Mouse (Mus musculus) midbrain, embryonic 16.5 days (tissue): ENCODE data around the gene Gm28372. TPM values are rescaled to one million over a fixed set of nuclear protein-coding genes. Genes with fewer than 3 reads are reported as not detected.

Source experiments
- ATAC-seq: fragments of 200-750 bp; cut with Nextera tagmentation; 2 replicates; pipeline ENCODE4 v1.8.0; 2017; ENCODE audit warnings: moderate TSS enrichment
- H3K27ac ChIP-seq: fragments of 300-500 bp; sonication (generic); 2 replicates; pipeline ENCODE4 v1.5.1; 2014; ENCODE audit warnings: mild to moderate bottlenecking, low read length, mixed read lengths
- H3K27me3 ChIP-seq: fragments of 300-500 bp; sonication (generic); 2 replicates; pipeline ENCODE4 v1.6.1; 2014; ENCODE audit warnings: low read depth, low read length, mixed read lengths; ENCODE audit not compliant: control insufficient read depth, insufficient read depth
- H3K36me3 ChIP-seq: fragments of 300-500 bp; sonication (generic); 2 replicates; pipeline ENCODE4 v1.6.1; 2014; ENCODE audit warnings: mild to moderate bottlenecking, low read length, moderate library complexity, mixed read lengths; ENCODE audit not compliant: control insufficient read depth, insufficient read depth
- H3K4me1 ChIP-seq: fragments of 300-500 bp; sonication (generic); 2 replicates; pipeline ENCODE4 v1.6.1; 2014; ENCODE audit warnings: mild to moderate bottlenecking, low read length, mixed read lengths; ENCODE audit not compliant: control insufficient read depth, insufficient read depth
- H3K4me2 ChIP-seq: fragments of 300-500 bp; sonication (generic); 2 replicates; pipeline ENCODE4 v1.6.1; 2014; ENCODE audit warnings: mild to moderate bottlenecking, low read length, mixed read lengths
- H3K4me3 ChIP-seq: fragments of 300-500 bp; sonication (generic); 2 replicates; pipeline ENCODE4 v1.5.1; 2014; ENCODE audit warnings: low read depth, mild to moderate bottlenecking, low read length, moderate library complexity, mixed read lengths
- H3K9ac ChIP-seq: fragments of 300-500 bp; sonication (generic); 2 replicates; pipeline ENCODE4 v1.6.1; 2014; ENCODE audit warnings: low read depth, low read length, mixed read lengths
- H3K9me3 ChIP-seq: fragments of 300-500 bp; sonication (generic); replicated peaks from 2 replicates; pipeline ENCODE4 v1.6.1; 2014; ENCODE audit warnings: mild to moderate bottlenecking, low read length, mixed read lengths; ENCODE audit not compliant: control insufficient read depth, poor library complexity, severe bottlenecking
- WGBS: fragments of 180-500 bp; shearing (Covaris S2); extraction: QIAGEN DNeasy Blood & Tissue Kit; methylation state at CpG from one replicate; pipeline ENCODE4 v1.1.7; 2014; 5-methylcytosine and 5-hydroxymethylcytosine counted together
- polyA plus RNA-seq: library from polyadenylated mRNA; unstranded; fragments of >200 nt; fragmentation: Nextera tagmentation; extraction: Ambion mirVana; gene quantifications from 2 replicates; pipeline ENCODE4 v1.2.1, GENCODE M21; 2015

Gene Gm28372
- polyA plus RNA-seq, 1 experiment from 2014 or later = 0.14 TPM

GRCm38 (mm10) chr2:130383895-130384294 is 21.1 kb upstream of the Gm28372 start:
- no peak overlapping the region for H3K4me3 ChIP-seq
- no peaks in the 10 kb centered on the region for H3K36me3 ChIP-seq
- ATAC-seq = peak; percentile 73; the same call in 1 of the 2 replicates
- H3K27me3 ChIP-seq = no peaks in the 10 kb centered on the region
- no peak overlapping the region for H3K27ac ChIP-seq
- H3K9ac ChIP-seq = no peak overlapping the region
- no peaks in the 10 kb centered on the region for H3K9me3 ChIP-seq
- no peaks in the 10 kb centered on the region for H3K4me1 ChIP-seq
- 58% methylated on average over 6 of the region's 6 CpGs for WGBS
- no peak overlapping the region for H3K4me2 ChIP-seq

- ATAC-seq = no peak
Observed at GRCm38 (mm10) chr2:130386212-130386611, 18.8 kb upstream of the Gm28372 start.

GRCm38 (mm10) chr2:130388796-130389195 is 16.2 kb upstream of the Gm28372 start:
- Histone ChIP-seq H3K9ac (no peak overlapping the region), H3K27ac (no peak overlapping the region), H3K9me3 (no peaks in the 10 kb centered on the region), H3K4me3 (no peak overlapping the region), H3K27me3 (no peaks in the 10 kb centered on the region), H3K36me3 (peaks cover 4% of the 10 kb centered on the region; the same call in 1 of the 2 replicates), H3K4me2 (no peak overlapping the region), H3K4me1 (no peaks in the 10 kb centered on the region)
- 84% methylated on average over 2 of the region's 2 CpGs for WGBS
- no peak for ATAC-seq

More at GRCm38 (mm10) chr2:130386212-130386611, 18.8 kb upstream of the Gm28372 start:
- H3K36me3 ChIP-seq = no peaks in the 10 kb centered on the region; the same call in 1 of the 2 replicates
- no peak overlapping the region for H3K4me3 ChIP-seq
- 74% methylated on average over 1 of the region's 1 CpGs for WGBS
- H3K27ac ChIP-seq = no peak overlapping the region
- no peaks in the 10 kb centered on the region for H3K9me3 ChIP-seq
- H3K9ac ChIP-seq = no peak overlapping the region
- H3K4me2 ChIP-seq = no peak overlapping the region
- no peaks in the 10 kb centered on the region for H3K4me1 ChIP-seq
- no peaks in the 10 kb centered on the region for H3K27me3 ChIP-seq

GRCm38 (mm10) chr2:130390993-130391625 is 13.9 kb upstream of the Gm28372 start:
- H3K27ac ChIP-seq = no peak overlapping the region
- no peak for ATAC-seq
- peaks cover 5% of the 10 kb centered on the region; the same call in 1 of the 2 replicates for H3K36me3 ChIP-seq
- no peaks in the 10 kb centered on the region for H3K9me3 ChIP-seq
- no peak overlapping the region for H3K4me3 ChIP-seq
- no peaks in the 10 kb centered on the region for H3K4me1 ChIP-seq
- no peak overlapping the region for H3K4me2 ChIP-seq
- 88% methylated on average over 11 of the region's 11 CpGs for WGBS
- no peaks in the 10 kb centered on the region for H3K27me3 ChIP-seq
- no peak overlapping the region for H3K9ac ChIP-seq

GRCm38 (mm10) chr2:130392836-130393235 is 12.2 kb upstream of the Gm28372 start:
- Histone ChIP-seq H3K4me3 (no peak overlapping the region), H3K9ac (no peak overlapping the region), H3K9me3 (no peaks in the 10 kb centered on the region), H3K4me1 (peaks cover 10% of the 10 kb centered on the region), H3K27ac (no peak overlapping the region), H3K4me2 (no peak overlapping the region), H3K27me3 (no peaks in the 10 kb centered on the region), H3K36me3 (peaks cover 5% of the 10 kb centered on the region; the same call in 1 of the 2 replicates)
- WGBS = 96% methylated on average over 3 of the region's 3 CpGs
- ATAC-seq = no peak

- Histone ChIP-seq H3K36me3 (peaks cover 5% of the 10 kb centered on the region; the same call in 1 of the 2 replicates), H3K27ac (no peak overlapping the region), H3K9me3 (no peaks in the 10 kb centered on the region), H3K9ac (no peak overlapping the region), H3K27me3 (peaks cover 8% of the 10 kb centered on the region), H3K4me2 (no peak overlapping the region), H3K4me3 (no peak overlapping the region), H3K4me1 (peaks cover 10% of the 10 kb centered on the region)
- 90% methylated on average over 11 of the region's 11 CpGs for WGBS
- no peak for ATAC-seq
Observed at GRCm38 (mm10) chr2:130395696-130396095, 9.3 kb upstream of the Gm28372 start.

GRCm38 (mm10) chr2:130397186-130397985 is 7.7 kb upstream of the Gm28372 start, which contains the start of gene Cpxm1:
Cpxm1 (minus strand) TSS chr2:130397574.
- Histone ChIP-seq H3K4me1 (peaks cover 10% of the 10 kb centered on the region), H3K27me3 (peaks cover 8% of the 10 kb centered on the region), H3K27ac (no peak within 1 kb of the TSS), H3K9ac (peak within 1 kb of the TSS; percentile 69), H3K4me2 (peak within 1 kb of the TSS; percentile 97), H3K4me3 (peak within 1 kb of the TSS; percentile 54), H3K36me3 (0 out of 2 replicates have a peak, but pooled peaks cover 4% of the 10 kb centered on the region), H3K9me3 (no peaks in the 10 kb centered on the region)
- WGBS = 1% methylated on average over 37 of the region's 53 CpGs
- ATAC-seq = peak; percentile 77

GRCm38 (mm10) chr2:130398091-130398490 is 6.9 kb upstream of the Gm28372 start:
- 0 out of 2 replicates have a peak, but pooled peaks cover 2% of the 10 kb centered on the region for H3K36me3 ChIP-seq
- H3K9me3 ChIP-seq = no peaks in the 10 kb centered on the region
- no peak overlapping the region for H3K27ac ChIP-seq
- 15% methylated on average over 14 of the region's 14 CpGs for WGBS
- peak overlapping the region; percentile 97 for H3K4me2 ChIP-seq
- peak overlapping the region; percentile 54 for H3K4me3 ChIP-seq
- ATAC-seq = no peak
- H3K27me3 ChIP-seq = peaks cover 8% of the 10 kb centered on the region
- peaks cover 10% of the 10 kb centered on the region for H3K4me1 ChIP-seq
- H3K9ac ChIP-seq = no peak overlapping the region

GRCm38 (mm10) chr2:130400046-130400445 is 5.0 kb upstream of the Gm28372 start:
- no peak overlapping the region for H3K9ac ChIP-seq
- 96% methylated on average over 1 of the region's 1 CpGs for WGBS
- H3K9me3 ChIP-seq = no peaks in the 10 kb centered on the region
- H3K4me1 ChIP-seq = peaks cover 10% of the 10 kb centered on the region
- H3K36me3 ChIP-seq = no peaks in the 10 kb centered on the region
- peaks cover 8% of the 10 kb centered on the region for H3K27me3 ChIP-seq
- ATAC-seq = no peak
- H3K4me3 ChIP-seq = no peak overlapping the region
- H3K4me2 ChIP-seq = no peak overlapping the region
- H3K27ac ChIP-seq = no peak overlapping the region
